Mouse (Mus musculus): ENCODE measurements around the gene Rsph6a. TPM values are rescaled to one million over a fixed set of nuclear protein-coding genes. Genes with fewer than 3 reads are reported as not detected.
A peak's percentile ranks its signal among the peaks of the same experiment; 100 is the strongest.

The Rsph6a gene
- total RNA-seq (2021) = under 1 TPM; 0.27 to 0.30 TPM
- long read RNA-seq, experiment 1, partial matches to known transcripts = 1 of 7 reads
- long read RNA-seq, experiment 1, other reads (novel, unspliced or antisense) = 6 of 7 reads
- long read RNA-seq, experiment 2, partial matches to known transcripts = 0 of 2 reads
- long read RNA-seq, experiment 2, other reads (novel, unspliced or antisense) = 2 of 2 reads

DNA sequence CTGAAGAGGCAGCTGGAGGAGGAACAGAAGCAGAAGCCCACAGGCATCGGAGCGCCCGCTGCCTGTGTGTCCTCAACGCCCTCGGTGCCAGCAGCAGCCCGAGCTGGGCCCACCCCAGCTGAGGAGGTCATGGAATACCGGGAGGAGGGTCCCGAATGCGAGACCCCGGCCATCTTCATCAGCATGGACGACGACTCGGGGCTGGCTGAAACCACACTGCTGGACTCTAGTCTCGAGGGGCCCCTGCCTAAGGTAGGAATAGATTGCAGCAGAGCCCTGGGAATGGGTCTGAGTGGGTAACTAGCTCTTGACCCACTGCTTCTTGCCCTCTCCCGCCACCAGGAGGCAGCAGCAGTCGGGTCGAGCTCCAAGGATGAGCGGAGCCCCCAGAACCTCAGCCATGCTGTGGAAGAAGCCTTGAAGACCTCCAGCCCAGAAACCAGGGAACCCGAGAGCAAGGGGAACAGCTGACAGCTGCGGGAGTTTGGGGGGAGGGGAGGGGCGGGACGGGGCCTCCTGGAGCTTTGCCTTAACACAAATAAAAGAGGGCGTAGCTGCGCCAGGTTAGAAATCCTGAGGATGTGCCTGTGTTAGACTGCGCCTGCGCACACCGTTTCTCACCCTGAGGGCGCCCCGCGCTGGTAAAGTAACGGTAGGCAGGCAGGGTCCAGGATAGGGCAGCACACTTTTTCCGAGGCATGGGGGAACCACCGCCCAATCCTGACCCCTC, at the start of gene Rsph6a:
Gene Rsph6a (plus strand): TSS at position 644 of the 730 bp plus-strand sequence.
- H3K27ac ChIP-seq = peak within 1 kb of the TSS; percentile 81
- H3K4me3 ChIP-seq = no peak within 1 kb of the TSS
- peak in 1 of 2 experiments; percentile 52 for DNase-seq (ENCODE audit: extremely low spot score in 1 of 2, low spot score in 2 of 2)
- peak; percentile 55 for TF ChIP-seq CTCF (IDR thresholded peaks at IDR 0.05)
- intact Hi-C loops (cut with DNase I) = no loop called here

DNA sequence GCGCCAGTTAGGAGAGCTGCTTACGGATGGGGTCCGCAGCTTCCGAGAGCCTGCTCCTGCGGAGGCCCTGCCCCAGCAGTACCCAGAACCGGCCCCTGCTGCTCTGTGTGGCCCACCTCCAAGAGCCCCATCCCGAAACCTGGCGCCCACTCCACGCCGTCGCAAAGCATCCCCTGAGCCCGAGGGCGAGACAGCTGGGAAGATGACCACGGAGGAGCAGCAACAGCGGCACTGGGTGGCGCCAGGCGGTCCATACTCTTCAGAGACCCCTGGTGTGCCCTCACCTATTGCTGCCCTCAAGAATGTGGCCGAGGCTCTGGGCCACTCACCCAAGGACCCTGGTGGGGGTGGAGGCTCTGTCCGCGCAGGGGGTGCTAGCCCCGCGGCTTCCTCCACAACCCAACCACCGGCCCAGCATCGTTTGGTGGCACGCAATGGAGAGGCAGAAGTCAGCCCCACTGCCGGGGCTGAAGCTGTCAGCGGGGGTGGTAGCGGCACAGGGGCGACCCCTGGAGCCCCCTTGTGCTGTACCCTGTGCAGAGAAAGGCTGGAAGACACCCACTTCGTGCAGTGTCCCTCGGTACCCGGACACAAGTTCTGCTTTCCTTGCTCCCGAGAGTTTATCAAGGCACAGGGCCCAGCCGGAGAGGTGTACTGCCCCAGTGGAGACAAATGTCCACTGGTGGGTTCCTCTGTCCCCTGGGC, 48.9 kb upstream of the Rsph6a start:
- no peak overlapping the region for H3K4me3 ChIP-seq
- DNase-seq (ENCODE audit: extremely low spot score in 1 of 2, low spot score in 2 of 2) = no peak
- intact Hi-C loops (cut with DNase I) = loop anchor here (2.0 to 10.0 kb wide), 2 partner anchors 17 to 709 kb away; partner anchors contain the start of genes Foxa3 and Tomm40
- no peak overlapping the region for H3K27ac ChIP-seq
- no peak for TF ChIP-seq CTCF (IDR thresholded peaks at IDR 0.05)

DNA sequence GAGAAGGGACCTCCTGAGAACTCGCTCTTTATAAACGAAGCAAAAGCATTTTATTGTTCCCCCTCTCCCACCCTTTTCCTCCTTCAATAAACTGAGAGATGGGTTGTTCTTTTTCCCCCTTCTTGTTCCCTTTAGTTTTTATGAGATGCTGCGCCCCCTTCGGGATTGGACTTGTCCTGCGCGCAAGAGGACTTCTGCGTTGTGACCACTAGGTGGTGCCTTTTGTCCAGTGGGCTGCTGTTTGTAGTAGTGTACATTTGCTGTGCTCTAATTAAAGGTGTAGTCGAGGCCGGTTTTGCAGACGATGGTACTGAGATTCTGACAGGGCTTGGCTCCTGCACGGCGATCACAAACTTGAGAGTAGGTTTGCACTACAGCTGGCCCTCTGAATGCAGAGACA, 48.0 kb upstream of the Rsph6a start:
- no peak overlapping the region for H3K27ac ChIP-seq
- DNase-seq (ENCODE audit: extremely low spot score in 1 of 2, low spot score in 2 of 2) = peak; percentile 81 to 84
- H3K4me3 ChIP-seq = no peak overlapping the region
- peak; percentile 99 for TF ChIP-seq CTCF (IDR thresholded peaks at IDR 0.05)
- intact Hi-C loops (cut with DNase I) = loop anchor here (2.0 to 10.0 kb wide), 2 partner anchors 16 to 708 kb away; partner anchors contain the start of genes Foxa3 and Tomm40

DNA sequence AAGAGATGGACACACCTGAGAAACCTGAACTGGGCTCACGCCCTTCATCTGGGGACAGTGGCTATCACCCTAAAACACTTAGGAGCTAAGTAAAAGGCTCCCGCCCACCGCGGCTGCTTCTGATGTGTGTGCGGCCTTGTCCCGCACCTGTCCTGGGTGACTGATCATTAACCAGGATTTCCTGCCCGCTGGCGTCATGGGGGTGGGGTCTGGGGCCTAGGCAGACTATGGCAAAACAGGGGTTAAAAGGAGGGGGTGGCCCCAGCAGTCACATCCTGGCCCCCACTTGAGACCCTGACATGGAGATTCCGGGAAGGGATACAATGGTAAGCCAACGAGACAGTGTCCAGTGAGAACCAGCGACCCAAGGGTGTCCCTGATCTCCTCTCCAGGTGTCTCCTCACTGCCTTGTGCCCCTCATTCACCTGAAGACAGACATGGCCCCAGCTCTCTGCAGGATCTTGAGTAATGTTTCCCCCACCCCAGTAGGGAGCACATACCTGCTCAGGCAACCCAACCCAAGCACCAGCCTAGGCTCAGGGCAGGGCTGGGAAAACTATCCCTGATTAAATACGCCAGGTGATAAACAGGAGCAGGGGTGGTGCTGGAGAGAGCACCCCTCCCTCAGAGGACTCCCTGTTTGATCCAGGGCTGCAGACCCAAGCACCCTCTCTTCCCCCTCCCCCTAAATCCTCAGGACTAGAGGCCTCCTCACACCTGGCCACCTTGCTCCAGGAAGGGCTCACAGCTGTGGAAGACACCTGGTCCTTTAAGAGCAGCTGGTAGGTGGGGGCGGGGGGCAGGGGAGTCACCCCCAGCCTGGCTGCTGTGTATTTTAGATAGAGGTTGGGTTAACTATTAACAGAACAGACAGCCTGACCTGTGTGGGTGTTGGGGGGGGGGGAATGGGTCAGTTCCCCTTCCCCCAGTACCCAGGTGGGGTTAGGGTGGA, 47.2 kb upstream of the Rsph6a start:
- intact Hi-C loops (cut with DNase I) = loop anchor here (2.0 to 10.0 kb wide), 2 partner anchors 15 to 707 kb away; partner anchors contain the start of genes Foxa3 and Tomm40

DNA sequence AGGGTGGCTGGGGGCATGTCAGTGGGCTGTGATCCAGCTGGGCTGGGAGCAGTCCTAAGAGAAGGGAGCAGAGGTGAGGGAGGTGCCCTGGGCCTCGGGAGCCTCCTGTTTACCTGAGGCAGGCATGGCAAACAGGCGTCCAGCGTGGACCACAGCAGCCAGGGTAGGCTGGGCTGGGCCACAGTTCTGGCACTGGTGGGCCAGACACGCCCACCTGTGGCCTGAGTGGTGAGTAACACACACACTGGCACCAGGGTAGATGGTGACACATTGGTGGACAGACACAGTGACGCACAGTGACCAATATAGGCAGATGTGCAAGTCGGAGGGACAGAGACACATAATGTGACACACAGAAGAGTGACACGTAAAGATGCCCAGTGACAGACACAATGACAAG, 43.9 kb upstream of the Rsph6a start:
- no peak for DNase-seq (ENCODE audit: extremely low spot score in 1 of 2, low spot score in 2 of 2)
- intact Hi-C loops (cut with DNase I) = no loop called here
- Histone ChIP-seq H3K27ac (no peak overlapping the region), H3K4me3 (no peak overlapping the region)
- TF ChIP-seq CTCF (IDR thresholded peaks at IDR 0.05) = no peak

More for the DNA sequence above, 47.2 kb upstream of the Rsph6a start:
- TF ChIP-seq CTCF (IDR thresholded peaks at IDR 0.05) = no peak
- no peak overlapping the region for H3K27ac ChIP-seq
- no peak overlapping the region for H3K4me3 ChIP-seq
- no peak for DNase-seq (ENCODE audit: extremely low spot score in 1 of 2, low spot score in 2 of 2)

DNA sequence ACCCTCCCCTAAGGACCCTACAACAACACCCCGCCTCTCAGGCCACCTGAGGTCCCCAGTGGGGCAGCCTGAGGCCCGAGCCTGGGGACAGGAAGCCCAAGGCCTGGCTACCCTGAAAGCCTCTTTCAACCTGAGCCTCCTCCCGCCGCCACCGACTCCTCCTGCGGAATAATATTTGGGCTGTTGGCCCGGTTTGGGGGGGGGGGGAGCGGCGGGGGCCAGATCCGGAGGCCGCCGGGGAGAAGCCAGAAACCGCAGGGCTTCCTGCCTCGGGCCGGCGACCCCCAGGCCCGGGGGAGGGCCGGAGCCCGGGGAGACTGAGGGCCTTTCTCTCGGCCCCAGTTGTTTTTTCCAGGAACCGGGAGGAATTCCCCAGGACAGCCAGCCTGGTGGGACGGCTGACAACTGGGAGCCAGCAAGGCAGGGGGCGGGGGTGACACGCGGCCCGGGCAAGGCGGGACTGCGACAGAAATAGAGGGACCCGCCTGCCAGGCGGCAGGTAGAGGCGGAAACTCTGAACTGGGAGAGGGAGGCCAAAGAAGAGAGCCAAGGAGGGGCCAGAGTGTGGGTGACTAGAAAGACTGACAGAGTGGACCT, 42.4 kb upstream of the Rsph6a start:
- intact Hi-C loops (cut with DNase I) = no loop called here
- Histone ChIP-seq H3K27ac (no peak overlapping the region), H3K4me3 (peak overlapping the region; percentile 26)
- TF ChIP-seq CTCF (IDR thresholded peaks at IDR 0.05) = no peak
- DNase-seq (ENCODE audit: extremely low spot score in 1 of 2, low spot score in 2 of 2) = no peak

DNA sequence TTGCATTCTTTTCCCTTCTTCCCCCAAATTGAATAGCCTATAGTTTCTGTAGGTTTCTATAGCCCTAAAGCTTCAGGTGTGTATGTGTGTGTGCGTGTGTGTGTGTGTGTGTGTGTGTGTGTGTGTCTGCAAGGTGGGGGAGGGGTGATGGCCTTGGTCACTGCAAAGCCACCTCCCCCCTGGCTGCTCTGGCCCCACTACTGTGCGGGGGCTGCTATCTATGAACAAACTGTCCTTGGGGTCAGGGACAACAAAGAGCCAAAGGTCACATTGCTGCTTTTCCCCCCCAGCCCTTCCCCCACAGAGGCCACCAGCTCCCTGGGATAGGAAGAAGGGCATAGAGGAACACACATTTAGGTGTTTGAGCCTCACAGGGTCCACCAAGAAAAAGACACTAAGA, 41.6 kb upstream of the Rsph6a start:
- no peak for TF ChIP-seq CTCF (IDR thresholded peaks at IDR 0.05)
- intact Hi-C loops (cut with DNase I) = no loop called here
- H3K4me3 ChIP-seq = no peak overlapping the region
- H3K27ac ChIP-seq = no peak overlapping the region
- DNase-seq (ENCODE audit: extremely low spot score in 1 of 2, low spot score in 2 of 2) = no peak

DNA sequence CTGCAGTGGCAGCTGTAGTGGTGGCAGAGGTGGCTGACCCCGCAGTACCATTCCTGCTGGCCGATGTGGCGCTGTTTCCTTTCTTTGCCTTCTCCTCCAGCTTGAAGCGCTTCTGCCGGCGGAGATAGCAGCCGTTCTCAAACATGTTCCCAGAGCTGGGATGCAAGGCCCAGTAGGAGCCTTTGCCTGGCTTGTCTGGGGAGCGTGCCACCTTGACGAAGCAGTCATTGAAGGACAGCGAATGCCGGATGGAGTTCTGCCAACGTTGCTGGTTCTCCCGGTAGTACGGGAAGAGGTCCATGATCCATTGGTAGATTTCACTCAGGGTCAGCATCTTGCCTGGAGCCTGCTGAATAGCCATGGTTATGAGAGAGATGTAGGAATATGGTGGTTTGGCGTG, 40.0 kb upstream of the Rsph6a start:
- TF ChIP-seq CTCF (IDR thresholded peaks at IDR 0.05) = no peak
- no peak overlapping the region for H3K27ac ChIP-seq
- no peak overlapping the region for H3K4me3 ChIP-seq
- intact Hi-C loops (cut with DNase I) = no loop called here
- no peak for DNase-seq (ENCODE audit: extremely low spot score in 1 of 2, low spot score in 2 of 2)

DNA sequence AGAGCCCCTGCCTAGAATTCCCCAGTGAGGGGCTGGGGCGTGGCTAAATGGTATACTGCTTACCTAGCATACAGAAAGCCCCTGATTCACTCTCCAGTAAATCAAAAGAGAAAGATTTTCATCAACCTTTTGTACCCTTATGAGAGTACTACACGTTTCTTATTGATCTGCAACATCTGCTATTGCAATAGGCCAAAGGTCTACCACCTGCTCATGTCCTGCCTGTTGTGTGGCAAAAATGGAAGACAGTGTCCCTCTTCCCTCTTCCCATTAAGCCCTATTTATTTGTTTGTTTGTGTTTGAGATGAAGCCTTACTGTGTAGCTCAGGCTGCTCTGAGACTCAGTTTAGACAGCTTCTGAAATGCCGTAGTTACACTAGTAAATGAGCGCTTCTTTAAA, 38.4 kb upstream of the Rsph6a start:
- no peak overlapping the region for H3K27ac ChIP-seq
- TF ChIP-seq CTCF (IDR thresholded peaks at IDR 0.05) = no peak
- no peak overlapping the region for H3K4me3 ChIP-seq
- intact Hi-C loops (cut with DNase I) = no loop called here
- DNase-seq (ENCODE audit: extremely low spot score in 1 of 2, low spot score in 2 of 2) = no peak

DNA sequence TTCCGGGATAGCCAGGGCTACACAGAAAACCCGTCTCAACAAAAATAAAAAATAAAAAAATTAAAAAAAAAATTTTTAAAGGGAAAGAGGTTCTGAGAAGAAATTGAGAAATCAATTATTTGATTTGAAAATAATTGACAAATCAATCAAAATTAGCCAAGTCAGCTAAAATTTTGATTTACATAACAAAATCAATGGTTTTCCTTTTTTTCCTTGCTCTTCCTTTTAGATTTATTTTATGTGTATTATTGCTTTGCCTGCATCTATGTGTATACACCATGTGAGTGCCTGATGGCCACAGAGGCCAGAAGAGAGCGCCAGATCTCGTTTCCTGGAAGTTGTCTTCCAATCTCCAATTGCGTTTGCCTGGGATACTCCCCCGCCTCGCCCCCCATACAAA, 36.6 kb upstream of the Rsph6a start:
- Histone ChIP-seq H3K27ac (no peak overlapping the region), H3K4me3 (no peak overlapping the region)
- no peak for DNase-seq (ENCODE audit: extremely low spot score in 1 of 2, low spot score in 2 of 2)
- TF ChIP-seq CTCF (IDR thresholded peaks at IDR 0.05) = no peak
- intact Hi-C loops (cut with DNase I) = no loop called here

DNA sequence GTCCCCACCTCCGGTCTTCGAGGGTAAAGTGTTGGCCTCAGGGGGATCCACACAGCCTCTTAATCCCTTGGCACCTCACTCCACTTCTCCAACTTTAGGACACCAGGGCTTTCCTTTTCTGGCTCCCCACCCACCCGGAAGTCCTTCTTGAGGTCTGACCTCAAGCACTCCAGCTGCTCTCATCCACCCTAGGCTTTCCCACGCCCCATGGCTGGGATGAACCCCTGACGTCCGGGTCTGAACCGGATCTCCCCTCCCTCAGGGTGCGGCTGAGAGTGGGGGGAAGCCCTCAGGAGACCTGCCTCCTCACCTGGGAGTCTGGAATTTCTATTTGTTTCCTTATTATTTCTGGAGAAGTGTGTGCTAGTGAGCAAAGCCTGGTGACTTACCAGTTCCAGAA, 33.4 kb upstream of the Rsph6a start:
- Histone ChIP-seq H3K27ac (no peak overlapping the region), H3K4me3 (no peak overlapping the region)
- DNase-seq (ENCODE audit: extremely low spot score in 1 of 2, low spot score in 2 of 2) = no peak
- intact Hi-C loops (cut with DNase I) = loop anchor here (10.0 kb wide), 1 partner anchor 344 kb away; no protein-coding TSS in a partner anchor
- TF ChIP-seq CTCF (IDR thresholded peaks at IDR 0.05) = no peak
